Mouse (Mus musculus) MEL (cell line): Measurements from ENCODE around the gene Prss28. TPM values are rescaled to one million over a fixed set of nuclear protein-coding genes. Genes with fewer than 3 reads are reported as not detected.

ENCODE experiments used
- DNase-seq: peaks from one replicate; pipeline ENCODE4 v3.0.0; 2011; ENCODE audit warnings: low read depth, low spot score
- H3K27ac ChIP-seq: 2 replicates; pipeline ENCODE4 v1.5.1; 2012; ENCODE audit warnings: low read depth, mild to moderate bottlenecking, control low read depth, low read length, moderate library complexity; ENCODE audit not compliant: control insufficient read depth
- H3K27me3 ChIP-seq, 2 experiments: fragments of 150-350 bp in 1 of 2; sonication (generic) in 1 of 2; 2 replicates each; pipeline ENCODE4 v1.6.1; 2012; ENCODE audit warnings: low read length in 2 of 2, mild to moderate bottlenecking in 2 of 2, improper control_type of control experiment in 1 of 2, moderate library complexity in 1 of 2; ENCODE audit not compliant: insufficient read depth in 2 of 2, control insufficient read depth in 1 of 2
- H3K36me3 ChIP-seq, 2 experiments: 2 replicates each; pipeline ENCODE4 v1.6.1; 2012 to 2014; ENCODE audit warnings: low read length in 2 of 2, improper control_type of control experiment in 1 of 2, inconsistent platforms in 1 of 2, mild to moderate bottlenecking in 1 of 2; ENCODE audit not compliant: insufficient read depth in 2 of 2, control insufficient read depth in 1 of 2
- H3K4me1 ChIP-seq, 2 experiments: fragments of 150-350 bp in 1 of 2; sonication (generic) in 1 of 2; 2 replicates each; pipeline ENCODE4 v1.6.1; 2012; ENCODE audit warnings: low read length in 2 of 2, improper control_type of control experiment in 1 of 2, mild to moderate bottlenecking in 1 of 2; ENCODE audit not compliant: insufficient read depth in 2 of 2, control insufficient read depth in 1 of 2
- H3K4me3 ChIP-seq, 2 experiments: fragments of 150-350 bp in 1 of 2; sonication (generic) in 1 of 2; 2 replicates each; pipeline ENCODE4 v1.5.1; 2012; ENCODE audit warnings: low read depth in 2 of 2, low read length in 2 of 2, mild to moderate bottlenecking in 2 of 2, moderate library complexity in 2 of 2, control low read depth in 1 of 2, improper control_type of control experiment in 1 of 2; ENCODE audit not compliant: control insufficient read depth in 1 of 2, insufficient read depth in 1 of 2
- H3K79me2 ChIP-seq: 2 replicates; pipeline ENCODE4 v1.6.1; 2012; ENCODE audit warnings: mild to moderate bottlenecking, low read length, moderate library complexity; ENCODE audit not compliant: control insufficient read depth, poor library complexity, insufficient read depth
- H3K9ac ChIP-seq: 2 replicates; pipeline ENCODE4 v1.6.1; 2012; ENCODE audit warnings: low read depth, mild to moderate bottlenecking, control low read depth, low read length, moderate library complexity; ENCODE audit not compliant: control insufficient read depth, poor library complexity, severe bottlenecking
- H3K9me3 ChIP-seq: fragments of 150-350 bp; sonication (generic); replicated peaks from 2 replicates; pipeline ENCODE4 v1.6.1; 2012; ENCODE audit warnings: mild to moderate bottlenecking, low read length, improper control_type of control experiment, moderate library complexity; ENCODE audit not compliant: insufficient read depth
- BHLHE40 ChIP-seq: IDR thresholded peaks from 2 replicates; pipeline ENCODE4 v1.6.1; 2012; ENCODE audit warnings: low read depth, mild to moderate bottlenecking, inconsistent platforms, low read length, improper control_type of control experiment, borderline replicate concordance
- CHD2 ChIP-seq: IDR thresholded peaks from 2 replicates; pipeline ENCODE4 v1.6.1; 2011; ENCODE audit warnings: low read length, improper control_type of control experiment
- CTCF ChIP-seq, 3 experiments: IDR thresholded peaks in 2 of 3; conservative IDR thresholded peaks in 1 of 3; 2 replicates each; pipeline ENCODE4 v1.5.1; 2011 to 2012; ENCODE audit warnings: low read length in 3 of 3, low read depth in 2 of 3, mild to moderate bottlenecking in 2 of 3, improper control_type of control experiment in 1 of 3, inconsistent platforms in 1 of 3, mixed read lengths in 1 of 3, moderate library complexity in 1 of 3; ENCODE audit not compliant: control insufficient read depth in 1 of 3, insufficient read depth in 1 of 3, poor library complexity in 1 of 3, severe bottlenecking in 1 of 3
- E2F4 ChIP-seq: IDR thresholded peaks from 2 replicates; pipeline ENCODE4 v1.6.1; 2011; ENCODE audit warnings: low read depth, low read length, improper control_type of control experiment, borderline replicate concordance
- GABPA ChIP-seq: IDR thresholded peaks from 2 replicates; pipeline ENCODE4 v1.6.1; 2012; ENCODE audit warnings: low read depth, mild to moderate bottlenecking, inconsistent platforms, low read length, improper control_type of control experiment, moderate library complexity
- GATA1 ChIP-seq: IDR thresholded peaks from 2 replicates; pipeline ENCODE4 v1.6.1; 2011; ENCODE audit warnings: low read depth, low read length, improper control_type of control experiment
- MAZ ChIP-seq: IDR thresholded peaks from 2 replicates; pipeline ENCODE4 v1.6.1; 2012; ENCODE audit warnings: low read depth, mild to moderate bottlenecking, inconsistent platforms, low read length, improper control_type of control experiment
- MXI1 ChIP-seq: IDR thresholded peaks from 2 replicates; pipeline ENCODE4 v1.6.1; 2011; ENCODE audit warnings: mild to moderate bottlenecking, low read depth, low read length, improper control_type of control experiment
- POLR2AphosphoS5 ChIP-seq: IDR thresholded peaks from 2 replicates; pipeline ENCODE4 v1.6.1; 2012; ENCODE audit warnings: low read depth, borderline replicate concordance, mild to moderate bottlenecking, inconsistent platforms, low read length, moderate library complexity, mixed read lengths
- RAD21 ChIP-seq: IDR thresholded peaks from 2 replicates; pipeline ENCODE4 v1.6.1; 2011; ENCODE audit warnings: mild to moderate bottlenecking, low read depth, low read length, improper control_type of control experiment
- RCOR1 ChIP-seq: IDR thresholded peaks from 2 replicates; pipeline ENCODE4 v1.6.1; 2012; ENCODE audit warnings: low read depth, mild to moderate bottlenecking, inconsistent platforms, low read length, improper control_type of control experiment
- SIN3A ChIP-seq: IDR thresholded peaks from 2 replicates; pipeline ENCODE4 v1.6.1; 2012; ENCODE audit warnings: low read length, improper control_type of control experiment, inconsistent platforms
- SMC3 ChIP-seq: IDR thresholded peaks from 2 replicates; pipeline ENCODE4 v1.6.1; 2011; ENCODE audit warnings: low read depth, low read length, improper control_type of control experiment
- TAL1 ChIP-seq: IDR thresholded peaks from 2 replicates; pipeline ENCODE4 v1.6.1; 2012; ENCODE audit warnings: mild to moderate bottlenecking, inconsistent platforms, low read length, moderate library complexity, mixed read lengths
- TBP ChIP-seq: IDR thresholded peaks from 2 replicates; pipeline ENCODE4 v1.8.0; 2011; ENCODE audit warnings: low read depth, low read length, improper control_type of control experiment
- TCF12 ChIP-seq: IDR thresholded peaks from 2 replicates; pipeline ENCODE4 v1.6.1; 2014; ENCODE audit warnings: low read depth, mild to moderate bottlenecking, inconsistent platforms, low read length, improper control_type of control experiment, moderate library complexity
- ZC3H11A ChIP-seq: IDR thresholded peaks from 2 replicates; pipeline ENCODE4 v1.6.1; 2012; ENCODE audit warnings: low read depth, mild to moderate bottlenecking, inconsistent platforms, low read length, improper control_type of control experiment
- ZKSCAN1 ChIP-seq: IDR thresholded peaks from 2 replicates; pipeline ENCODE4 v1.6.1; 2012; ENCODE audit warnings: low read depth, mild to moderate bottlenecking, inconsistent platforms, low read length, improper control_type of control experiment, moderate library complexity
- polyA plus RNA-seq, 2 experiments: library from polyadenylated mRNA; stranded (reverse) in 1 of 2; unstranded in 1 of 2; fragments of >175 nt in 1 of 2; fragments of >200 nt in 1 of 2; gene quantifications; 2 replicates each; pipeline versions ENCODE4 v1.2.1 to v1.2.4; 2012; ENCODE audit warnings: low replicate concordance in 2 of 2, low read depth in 1 of 2; ENCODE audit not compliant: insufficient read length in 2 of 2, insufficient read depth in 1 of 2, missing spikeins in 1 of 2
- total RNA-seq: library from RNA; depleted of rRNA; stranded (reverse); fragments of 300-350 nt; gene quantifications from 2 replicates; pipeline ENCODE4 v1.2.3, GENCODE M21; 2012

The Prss28 gene
- total and polyA plus RNA-seq, 3 experiments, result not detected

- no peak overlapping the region for H3K9ac ChIP-seq
- H3K9me3 ChIP-seq, result no peaks in the 10 kb centered on the region
- no peaks in the 10 kb centered on the region for H3K36me3 ChIP-seq
- no peaks in the 10 kb centered on the region for H3K4me1 ChIP-seq
- no peak overlapping the region for H3K27ac ChIP-seq
- H3K27me3 ChIP-seq, result peaks cover 8 to 13% of the 10 kb centered on the region in 2 experiments
- peak; percentile 66 for DNase-seq
- H3K79me2 ChIP-seq, result no peaks in the 10 kb centered on the region
- H3K4me3 ChIP-seq, result no peak overlapping the region
- peak; percentile 91 to 97 (median 95) for TF ChIP-seq CTCF (IDR thresholded peaks at IDR 0.05 in 2 of 3, conservative IDR thresholded peaks at IDR 0.05 in 1 of 3; ENCODE audit: control insufficient read depth in 1 of 3, insufficient read depth in 1 of 3, low read depth in 2 of 3, low read length in 3 of 3, poor library complexity in 1 of 3, severe bottlenecking in 1 of 3)
- no peak for TF ChIP-seq MXI1
- peak; percentile 71 for TF ChIP-seq ZC3H11A
- TF ChIP-seq TCF12, result no peak
- peak; percentile 81 for TF ChIP-seq RAD21
- no peak for TF ChIP-seq GABPA
- peak; percentile 80 for TF ChIP-seq SMC3
Measured at GRCm38 (mm10) chr17:25333943-25334342, 25.5 kb downstream of the Prss28 start.

DNA sequence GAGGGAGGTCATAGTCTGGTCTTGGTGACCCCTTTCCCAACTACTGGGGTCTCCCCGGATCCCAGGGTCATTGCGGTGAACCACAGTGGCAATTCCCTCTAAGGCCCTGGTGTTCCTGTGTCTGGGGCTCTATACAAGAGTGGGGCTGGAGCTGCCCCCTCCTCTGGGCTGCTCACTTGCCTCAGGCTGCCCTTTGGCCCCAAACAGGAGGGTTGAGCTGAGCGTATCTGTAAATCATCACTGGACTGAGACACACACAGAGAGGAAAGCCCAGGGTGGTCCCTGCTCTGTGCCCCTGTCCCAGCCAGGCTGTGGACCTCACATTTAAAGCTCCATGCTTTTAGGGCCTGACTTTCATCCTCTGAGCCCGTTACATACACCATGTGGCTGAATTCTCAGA lies 29.8 kb downstream of the Prss28 start:
- TF ChIP-seq BHLHE40 (no peak), E2F4 (no peak), TBP (no peak), ZKSCAN1 (no peak), MXI1 (no peak), RCOR1 (no peak), SMC3 (no peak), TAL1 (no peak), CHD2 (no peak), CTCF (IDR thresholded peaks at IDR 0.05 in 2 of 3, conservative IDR thresholded peaks at IDR 0.05 in 1 of 3; ENCODE audit: control insufficient read depth in 1 of 3, insufficient read depth in 1 of 3, low read depth in 2 of 3, low read length in 3 of 3, poor library complexity in 1 of 3, severe bottlenecking in 1 of 3) (no peak), GABPA (no peak), POLR2AphosphoS5 (no peak), SIN3A (no peak), GATA1 (no peak), MAZ (no peak)
- TF ChIP-seq, all 39 proteins: peak for 0
- Histone ChIP-seq H3K27ac (no peak overlapping the region), H3K79me2 (no peaks in the 10 kb centered on the region), H3K4me1 (peaks cover 0 to 5% of the 10 kb centered on the region in 2 experiments; a peak in 2 of 4 replicates), H3K4me3 (no peak overlapping the region), H3K9me3 (no peaks in the 10 kb centered on the region), H3K27me3 (peaks cover 7 to 8% of the 10 kb centered on the region in 2 experiments; a peak in 3 of 4 replicates), H3K9ac (no peak overlapping the region), H3K36me3 (no peaks in the 10 kb centered on the region)
- no peak for DNase-seq
